Mouse (Mus musculus) stomach, postnatal 0 days (tissue): ENCODE results near the gene Cldnd2.

Source experiments
- CTCF ChIP-seq: IDR thresholded peaks from 2 replicates; pipeline ENCODE4 v1.5.1; 2016; ENCODE audit warnings: antibody characterized with exemption, low read depth, mild to moderate bottlenecking, moderate library complexity
- EP300 ChIP-seq: optimal IDR thresholded peaks from 2 replicates; pipeline ENCODE3; 2016; ENCODE audit warnings: antibody characterized with exemption

- TF ChIP-seq CTCF (no peak), EP300 (no peak)
These were observed 41.6 kb downstream of the Cldnd2 start for GRCm38 (mm10) chr7:43482090-43482716.
